Mouse (Mus musculus): ENCODE data around the gene March11.

GRCm38 (mm10) chr15:26337775-26338174 is 28.9 kb downstream of the March11 start:
- TF ChIP-seq CTCF (IDR thresholded peaks at IDR 0.05; ENCODE audit: low read depth) (no peak), EP300 (optimal IDR thresholded peaks at IDR 0.05) (no peak)

Data from stomach, postnatal 0 days (tissue).